Comparison of ENCODE assay signal across 7 mouse cellular contexts in the genomic region with DNA sequence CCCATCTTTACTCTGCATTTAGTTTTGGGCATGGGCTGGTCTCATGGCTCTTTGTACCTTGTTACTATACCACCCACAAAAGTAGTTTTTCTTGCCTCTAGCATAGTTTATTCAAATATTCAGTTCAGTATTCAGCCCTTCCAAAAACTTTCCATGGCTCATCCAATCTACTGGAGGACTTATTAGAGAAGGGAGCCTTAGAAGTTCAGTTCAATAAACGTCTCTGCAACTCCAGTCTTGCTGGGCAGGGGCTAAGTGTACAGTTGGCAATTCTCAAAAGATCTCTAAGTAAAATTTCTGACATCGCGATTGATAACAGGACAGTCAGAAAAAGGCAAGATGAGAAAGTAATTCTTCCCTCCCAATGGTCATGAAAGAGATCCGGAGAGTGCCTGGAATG. TPM values are rescaled to one million over a fixed set of nuclear protein-coding genes. Genes with fewer than 3 reads are reported as not detected.
A peak's percentile ranks its signal among the peaks of the same experiment; 100 is the strongest.
DNase-seq lines count a peak whose midpoint lies in the region; ATAC-seq and TF ChIP-seq lines count a peak whose summit lies in the region.

No protein-coding gene starts in this region.

- H3K4me2 ChIP-seq in forebrain, embryonic 16.5 days (ENCODE audit: low read length), result peak overlapping the region; percentile 59
- H3K4me2 ChIP-seq in limb, embryonic 14.5 days (replicated peaks; ENCODE audit: low read depth, low read length, severe bottlenecking), result peak overlapping the region; percentile 70
- H3K4me2 ChIP-seq in stomach, embryonic 15.5 days, result peak overlapping the region; percentile 75

- peak overlapping the region; percentile 41 for H3K9ac ChIP-seq in forebrain, embryonic 16.5 days (replicated peaks; ENCODE audit: low read depth, low read length)
- H3K9ac ChIP-seq in limb, embryonic 14.5 days (ENCODE audit: low read depth, low read length, severe bottlenecking), result no peak overlapping the region
- H3K9ac ChIP-seq in stomach, embryonic 15.5 days, result no peak overlapping the region

- H3K4me1 ChIP-seq in megakaryocyte, embryonic 14.5 days, result peaks cover 24% of the 10 kb centered on the region
- peaks cover 26% of the 10 kb centered on the region for H3K4me1 ChIP-seq in forebrain, embryonic 16.5 days (replicated peaks; ENCODE audit: control insufficient read depth, insufficient read depth, low read length)
- peaks cover 18% of the 10 kb centered on the region for H3K4me1 ChIP-seq in limb, embryonic 14.5 days (ENCODE audit: control insufficient read depth, insufficient read depth, low read length)
- H3K4me1 ChIP-seq in stomach, embryonic 15.5 days, result 0 out of 2 replicates have a peak, but pooled peaks cover 16% of the 10 kb centered on the region

- H3K4me3 ChIP-seq in megakaryocyte, embryonic 14.5 days (replicated peaks), result peak overlapping the region; percentile 74
- H3K4me3 ChIP-seq in forebrain, embryonic 16.5 days (replicated peaks; ENCODE audit: low read length), result peak overlapping the region; percentile 37
- peak overlapping the region; percentile 35 for H3K4me3 ChIP-seq in limb, embryonic 14.5 days (replicated peaks; ENCODE audit: low read length)
- peak overlapping the region; percentile 36 for H3K4me3 ChIP-seq in stomach, embryonic 15.5 days (replicated peaks)

- no peak for TF ChIP-seq POLR2A in limb, embryonic 14.5 days (IDR thresholded peaks at IDR 0.05; ENCODE audit: borderline replicate concordance, extremely low read depth, insufficient read depth, insufficient read length)

- H3K27me3 ChIP-seq in megakaryocyte, embryonic 14.5 days (replicated peaks), result peaks cover 31% of the 10 kb centered on the region
- H3K27me3 ChIP-seq in forebrain, embryonic 16.5 days (replicated peaks; ENCODE audit: control insufficient read depth, insufficient read depth, low read length), result peaks cover 16% of the 10 kb centered on the region
- peaks cover 20% of the 10 kb centered on the region for H3K27me3 ChIP-seq in limb, embryonic 14.5 days (ENCODE audit: control insufficient read depth, insufficient read depth, low read length)
- H3K27me3 ChIP-seq in stomach, embryonic 15.5 days (replicated peaks), result 0 out of 2 replicates have a peak, but pooled peaks cover 5% of the 10 kb centered on the region

- H3K27ac ChIP-seq in forebrain, embryonic 16.5 days (ENCODE audit: low read length), result no peak overlapping the region
- H3K27ac ChIP-seq in limb, embryonic 14.5 days (replicated peaks; ENCODE audit: low read depth, low read length), result no peak overlapping the region
- no peak overlapping the region for H3K27ac ChIP-seq in stomach, embryonic 15.5 days

- WGBS in forebrain, embryonic 16.5 days, result 5% methylated on average over 4 of the region's 4 CpGs
- 2% methylated on average over 4 of the region's 4 CpGs for WGBS in limb, embryonic 14.5 days
- under 1% methylated on average over 4 of the region's 4 CpGs for WGBS in stomach, embryonic 15.5 days

- no peak for ATAC-seq in megakaryocyte, adult 5-6 weeks (ENCODE audit: poor library complexity, severe bottlenecking)
- ATAC-seq in forebrain, embryonic 16.5 days, result no peak
- ATAC-seq in limb, embryonic 14.5 days (ENCODE audit: low FRiP score, low read depth), result no peak
- no peak for ATAC-seq in stomach, embryonic 15.5 days (ENCODE audit: insufficient read depth, low FRiP score, low read depth)
- no peak for ATAC-seq in erythroblast, adult 5-6 weeks (replicated peaks; ENCODE audit: low FRiP score, poor library complexity, severe bottlenecking)

- no peaks in the 10 kb centered on the region for H3K9me3 ChIP-seq in megakaryocyte, embryonic 14.5 days
- H3K9me3 ChIP-seq in forebrain, embryonic 16.5 days (ENCODE audit: control insufficient read depth, low read length), result no peaks in the 10 kb centered on the region
- H3K9me3 ChIP-seq in limb, embryonic 14.5 days (ENCODE audit: control insufficient read depth, low read length), result no peaks in the 10 kb centered on the region
- H3K9me3 ChIP-seq in stomach, embryonic 15.5 days, result no peaks in the 10 kb centered on the region

- H3K36me3 ChIP-seq in megakaryocyte, embryonic 14.5 days (replicated peaks; ENCODE audit: low read length), result peaks cover 33% of the 10 kb centered on the region
- no peaks in the 10 kb centered on the region; the same call in 1 of the 2 replicates for H3K36me3 ChIP-seq in forebrain, embryonic 16.5 days (ENCODE audit: control insufficient read depth, insufficient read depth)
- peaks cover 15% of the 10 kb centered on the region for H3K36me3 ChIP-seq in limb, embryonic 14.5 days (ENCODE audit: control insufficient read depth, insufficient read depth, low read length)
- peaks cover 8% of the 10 kb centered on the region; the same call in 1 of the 2 replicates for H3K36me3 ChIP-seq in stomach, embryonic 15.5 days

- DNase-seq in limb, embryonic 14.5 days (ENCODE audit: low spot score), result no peak
- no peak for DNase-seq in natural killer cell, adult 2 months (ENCODE audit: low spot score in 2 of 2)

RNA-seq across cellular contexts. Expression of gene Bmi1, which starts 3.7 kb away (rescaled TPM):
- polyA plus RNA-seq in megakaryocyte, embryonic 14.5 days (2012; ENCODE audit: insufficient read depth, low replicate concordance), result 2.7 and 5.1 TPM in 2 replicates
- 18.1 and 22.2 TPM in 2 replicates for total RNA-seq in megakaryocyte, adult 5-6 weeks (2015)
- 16.5 and 23.3 TPM in 2 replicates for total RNA-seq in megakaryocyte, adult 5-6 weeks (2017)
- 34.8 and 40.9 TPM in 2 replicates for polyA plus RNA-seq in forebrain, embryonic 16.5 days (2015; fragmentation: Nextera tagmentation; extraction: Ambion mirVana)
- polyA plus RNA-seq in limb, embryonic 14.5 days (2012; rRNA removed), result 39.6 and 43.7 TPM in 2 replicates
- 28.5 and 34.0 TPM in 2 replicates for polyA plus RNA-seq in limb, embryonic 14.5 days (2014; fragmentation: Nextera tagmentation; extraction: Ambion mirVana)
- 20.9 and 23.9 TPM in 2 replicates for polyA plus RNA-seq in stomach, embryonic 15.5 days (2015; fragmentation: Nextera tagmentation; extraction: Ambion mirVana)
- 10.8 and 11.5 TPM in 2 replicates for total RNA-seq in erythroblast, adult 5-6 weeks (2015; ENCODE audit: low replicate concordance)
- 5.3 and 14.9 TPM in 2 replicates for total RNA-seq in erythroblast, adult 5-6 weeks (2017; ENCODE audit: low replicate concordance)

RNA-seq across cellular contexts. Expression of gene Commd3, which starts 8.3 kb away (rescaled TPM):
- 48.7 and 223 TPM in 2 replicates for polyA plus RNA-seq in megakaryocyte, embryonic 14.5 days (2012; ENCODE audit: insufficient read depth, low replicate concordance)
- total RNA-seq in megakaryocyte, adult 5-6 weeks (2015), result 112 and 114 TPM in 2 replicates
- total RNA-seq in megakaryocyte, adult 5-6 weeks (2017), result 105 and 126 TPM in 2 replicates
- 291 TPM in 2 replicates for polyA plus RNA-seq in forebrain, embryonic 16.5 days (2015; fragmentation: Nextera tagmentation; extraction: Ambion mirVana)
- polyA plus RNA-seq in limb, embryonic 14.5 days (2012; rRNA removed), result 116 and 146 TPM in 2 replicates
- polyA plus RNA-seq in limb, embryonic 14.5 days (2014; fragmentation: Nextera tagmentation; extraction: Ambion mirVana), result 233 and 244 TPM in 2 replicates
- 197 and 236 TPM in 2 replicates for polyA plus RNA-seq in stomach, embryonic 15.5 days (2015; fragmentation: Nextera tagmentation; extraction: Ambion mirVana)
- 32.6 and 37.3 TPM in 2 replicates for total RNA-seq in erythroblast, adult 5-6 weeks (2015; ENCODE audit: low replicate concordance)
- total RNA-seq in erythroblast, adult 5-6 weeks (2017; ENCODE audit: low replicate concordance), result 34.3 and 51.4 TPM in 2 replicates

RNA-seq across cellular contexts. Expression of gene Spag6, which starts 13.3 kb away (rescaled TPM):
- polyA plus RNA-seq in megakaryocyte, embryonic 14.5 days (2012; ENCODE audit: insufficient read depth, low replicate concordance), result not detected in 2 replicates
- not detected in 2 replicates for total RNA-seq in megakaryocyte, adult 5-6 weeks (2015)
- not detected in 2 replicates for total RNA-seq in megakaryocyte, adult 5-6 weeks (2017)
- not detected in 2 replicates for polyA plus RNA-seq in forebrain, embryonic 16.5 days (2015; fragmentation: Nextera tagmentation; extraction: Ambion mirVana)
- 0.03 and 0.48 TPM in 2 replicates for polyA plus RNA-seq in limb, embryonic 14.5 days (2012; rRNA removed)
- polyA plus RNA-seq in limb, embryonic 14.5 days (2014; fragmentation: Nextera tagmentation; extraction: Ambion mirVana), result 0.15 TPM in 1 of 2 replicates, not detected in the other
- 0.06 and 0.12 TPM in 2 replicates for polyA plus RNA-seq in stomach, embryonic 15.5 days (2015; fragmentation: Nextera tagmentation; extraction: Ambion mirVana)
- not detected in 2 replicates for total RNA-seq in erythroblast, adult 5-6 weeks (2015; ENCODE audit: low replicate concordance)
- 0.60 TPM in 1 of 2 replicates, not detected in the other for total RNA-seq in erythroblast, adult 5-6 weeks (2017; ENCODE audit: low replicate concordance)
